Mouse (Mus musculus): ENCODE measurements around the gene Gsto2. TPM values are rescaled to one million over a fixed set of nuclear protein-coding genes. Genes with fewer than 3 reads are reported as not detected.
"Not testable (repeated sequence)": the region's sequence is repeated elsewhere in the genome, so short reads cannot be mapped to it uniquely, and the experiment has no call there.

Gene Gsto2
- total RNA-seq (2021): 1 to 10 TPM; 2.2 to 2.4 TPM

- peak; percentile 80 to 84 for DNase-seq (ENCODE audit: extremely low spot score in 1 of 2, low spot score in 1 of 2)
These were observed at the start of gene Gsto2 for GRCm38 (mm10) chr19:47865353-47865947. Gsto2 (plus strand) TSS chr19:47865534.

GRCm38 (mm10) chr19:47817692-47818091, 47.6 kb upstream of the Gsto2 start:
- DNase-seq (ENCODE audit: extremely low spot score in 1 of 2, low spot score in 1 of 2): no peak

- peak; percentile 62 to 77 for DNase-seq (ENCODE audit: extremely low spot score in 1 of 2, low spot score in 1 of 2)
These were observed 44.4 kb upstream of the Gsto2 start for GRCm38 (mm10) chr19:47820832-47821493.

GRCm38 (mm10) chr19:47821494-47821872, 43.9 kb upstream of the Gsto2 start:
- no peak for DNase-seq (ENCODE audit: extremely low spot score in 1 of 2, low spot score in 1 of 2)

GRCm38 (mm10) chr19:47822143-47822796, 43.1 kb upstream of the Gsto2 start:
- DNase-seq (ENCODE audit: extremely low spot score in 1 of 2, low spot score in 1 of 2): no peak

- no peak for DNase-seq (ENCODE audit: extremely low spot score in 1 of 2, low spot score in 1 of 2)
These were observed 41.3 kb upstream of the Gsto2 start for GRCm38 (mm10) chr19:47824026-47824425.

GRCm38 (mm10) chr19:47829913-47830450, 35.4 kb upstream of the Gsto2 start:
- DNase-seq (ENCODE audit: extremely low spot score in 1 of 2, low spot score in 1 of 2): no peak

GRCm38 (mm10) chr19:47831111-47831510, 34.2 kb upstream of the Gsto2 start:
- no peak for DNase-seq (ENCODE audit: extremely low spot score in 1 of 2, low spot score in 1 of 2)

- no peak for DNase-seq (ENCODE audit: extremely low spot score in 1 of 2, low spot score in 1 of 2)
These were observed 33.0 kb upstream of the Gsto2 start for GRCm38 (mm10) chr19:47832316-47832715.

- DNase-seq (ENCODE audit: extremely low spot score in 1 of 2, low spot score in 1 of 2): no peak
These were observed 30.7 kb upstream of the Gsto2 start for GRCm38 (mm10) chr19:47834614-47835013.

- DNase-seq (ENCODE audit: extremely low spot score in 1 of 2, low spot score in 1 of 2): no peak
These were observed 29.6 kb upstream of the Gsto2 start for GRCm38 (mm10) chr19:47835776-47836175.

- peak; percentile 37 to 53 for DNase-seq (ENCODE audit: extremely low spot score in 1 of 2, low spot score in 1 of 2)
These were observed 28.4 kb upstream of the Gsto2 start for GRCm38 (mm10) chr19:47836701-47837526.

- DNase-seq (ENCODE audit: extremely low spot score in 1 of 2, low spot score in 1 of 2): no peak
These were observed 27.8 kb upstream of the Gsto2 start for GRCm38 (mm10) chr19:47837527-47837901.

- not testable (repeated sequence) for DNase-seq (ENCODE audit: extremely low spot score in 1 of 2, low spot score in 1 of 2)
These were observed 24.1 kb upstream of the Gsto2 start for GRCm38 (mm10) chr19:47841234-47841633.

- no peak for DNase-seq (ENCODE audit: extremely low spot score in 1 of 2, low spot score in 1 of 2)
These were observed 15.6 kb upstream of the Gsto2 start for GRCm38 (mm10) chr19:47849735-47850134.

- DNase-seq (ENCODE audit: extremely low spot score in 1 of 2, low spot score in 1 of 2): not testable (repeated sequence)
These were observed 13.2 kb upstream of the Gsto2 start for GRCm38 (mm10) chr19:47852131-47852530.

GRCm38 (mm10) chr19:47853053-47853452, 12.3 kb upstream of the Gsto2 start:
- no peak for DNase-seq (ENCODE audit: extremely low spot score in 1 of 2, low spot score in 1 of 2)

GRCm38 (mm10) chr19:47853951-47854795, 11.2 kb upstream of the Gsto2 start:
- DNase-seq (ENCODE audit: extremely low spot score in 1 of 2, low spot score in 1 of 2): no peak
